Mouse (Mus musculus): ENCODE data around the gene Hk1.

Gene Hk1

GRCm38 (mm10) chr10:62275235-62275634 lies 104.5 kb downstream of the Hk1 start:
- in situ Hi-C loops (cut with MboI), result no loop called here

- in situ Hi-C loops (cut with MboI), result no loop called here
These were observed 110.4 kb downstream of the Hk1 start for GRCm38 (mm10) chr10:62269278-62269677.

GRCm38 (mm10) chr10:62264299-62264698 lies 115.4 kb downstream of the Hk1 start:
- in situ Hi-C loops (cut with MboI), result no loop called here

- in situ Hi-C loops (cut with MboI), result no loop called here
These were observed 118.4 kb downstream of the Hk1 start for GRCm38 (mm10) chr10:62261115-62261886.

GRCm38 (mm10) chr10:62258298-62258697 lies 121.4 kb downstream of the Hk1 start:
- in situ Hi-C loops (cut with MboI), result no loop called here

GRCm38 (mm10) chr10:62252496-62253235 lies 127.0 kb downstream of the Hk1 start:
- in situ Hi-C loops (cut with MboI), result no loop called here

GRCm38 (mm10) chr10:62252000-62252488 lies 127.7 kb downstream of the Hk1 start, which contains the start of gene Tacr2:
Tacr2 (plus strand) TSS chr10:62252438.
- in situ Hi-C loops (cut with MboI), result no loop called here

- in situ Hi-C loops (cut with MboI), result no loop called here
These were observed 131.9 kb downstream of the Hk1 start for GRCm38 (mm10) chr10:62247815-62248214.

- in situ Hi-C loops (cut with MboI), result no loop called here
These were observed 132.6 kb downstream of the Hk1 start for GRCm38 (mm10) chr10:62247156-62247555.

- in situ Hi-C loops (cut with MboI), result no loop called here
These were observed 135.6 kb downstream of the Hk1 start for GRCm38 (mm10) chr10:62244067-62244466.

GRCm38 (mm10) chr10:62242896-62243295 lies 136.8 kb downstream of the Hk1 start:
- in situ Hi-C loops (cut with MboI), result no loop called here

GRCm38 (mm10) chr10:62242358-62242757 lies 137.3 kb downstream of the Hk1 start:
- in situ Hi-C loops (cut with MboI), result no loop called here

GRCm38 (mm10) chr10:62239270-62239669 lies 140.4 kb downstream of the Hk1 start:
- in situ Hi-C loops (cut with MboI), result no loop called here

GRCm38 (mm10) chr10:62238688-62239087 lies 141.0 kb downstream of the Hk1 start:
- in situ Hi-C loops (cut with MboI), result no loop called here

GRCm38 (mm10) chr10:62237205-62237604 lies 142.5 kb downstream of the Hk1 start:
- in situ Hi-C loops (cut with MboI), result no loop called here

GRCm38 (mm10) chr10:62236165-62236564 lies 143.5 kb downstream of the Hk1 start:
- in situ Hi-C loops (cut with MboI), result no loop called here

- in situ Hi-C loops (cut with MboI), result no loop called here
These were observed 147.9 kb downstream of the Hk1 start for GRCm38 (mm10) chr10:62231811-62232210.

- in situ Hi-C loops (cut with MboI), result no loop called here
These were observed 148.3 kb downstream of the Hk1 start for GRCm38 (mm10) chr10:62231395-62231732.

- in situ Hi-C loops (cut with MboI), result no loop called here
These were observed 148.9 kb downstream of the Hk1 start, which contains the start of gene Tspan15 for GRCm38 (mm10) chr10:62230708-62231394. Tspan15 (minus strand) TSS chr10:62231251.

- in situ Hi-C loops (cut with MboI), result no loop called here
These were observed 151.6 kb downstream of the Hk1 start for GRCm38 (mm10) chr10:62228126-62228525.

GRCm38 (mm10) chr10:62225839-62226238 lies 153.9 kb downstream of the Hk1 start:
- in situ Hi-C loops (cut with MboI), result no loop called here

- in situ Hi-C loops (cut with MboI), result no loop called here
These were observed 155.5 kb downstream of the Hk1 start for GRCm38 (mm10) chr10:62224231-62224630.
